Mouse (Mus musculus) midbrain, embryonic 11.5 days (tissue): ENCODE results near the gene Plpp1. TPM values are rescaled to one million over a fixed set of nuclear protein-coding genes. Genes with fewer than 3 reads are reported as not detected.

Source experiments
- ATAC-seq: fragments of 200-750 bp; cut with Nextera tagmentation; 2 replicates; pipeline ENCODE4 v1.8.0; 2017; ENCODE audit warnings: moderate TSS enrichment, moderate library complexity; ENCODE audit not compliant: low FRiP score
- DNase-seq: peaks from one replicate; pipeline ENCODE4 v3.0.0; 2015; ENCODE audit warnings: low spot score; ENCODE audit errors: missing footprints
- H3K27ac ChIP-seq: fragments of 300-500 bp; sonication (generic); 2 replicates; pipeline ENCODE4 v1.5.1; 2014; ENCODE audit warnings: low read depth, low read length
- H3K27me3 ChIP-seq: fragments of 300-500 bp; sonication (generic); 2 replicates; pipeline ENCODE4 v1.6.1; 2014; ENCODE audit warnings: mild to moderate bottlenecking, low read length, moderate library complexity, mixed read lengths; ENCODE audit not compliant: control insufficient read depth, insufficient read depth
- H3K36me3 ChIP-seq: fragments of 300-500 bp; sonication (generic); 2 replicates; pipeline ENCODE4 v1.6.1; 2014; ENCODE audit warnings: mild to moderate bottlenecking, low read length, moderate library complexity, mixed read lengths; ENCODE audit not compliant: control insufficient read depth, insufficient read depth
- H3K4me1 ChIP-seq: fragments of 300-500 bp; sonication (generic); 2 replicates; pipeline ENCODE4 v1.6.1; 2014; ENCODE audit warnings: low read length; ENCODE audit not compliant: control insufficient read depth, insufficient read depth
- H3K4me2 ChIP-seq: fragments of 300-500 bp; sonication (generic); 2 replicates; pipeline ENCODE4 v1.6.1; 2014; ENCODE audit warnings: mild to moderate bottlenecking, moderate library complexity
- H3K4me3 ChIP-seq: fragments of 300-500 bp; sonication (generic); 2 replicates; pipeline ENCODE4 v1.5.1; 2014; ENCODE audit warnings: low read depth, low read length
- H3K9ac ChIP-seq: fragments of 300-500 bp; sonication (generic); 2 replicates; pipeline ENCODE4 v1.6.1; 2014; ENCODE audit warnings: low read length
- H3K9me3 ChIP-seq: fragments of 300-500 bp; sonication (generic); 2 replicates; pipeline ENCODE4 v1.6.1; 2016; ENCODE audit warnings: low read length; ENCODE audit not compliant: control insufficient read depth
- WGBS: fragments of 180-500 bp; shearing (Covaris S2); extraction: QIAGEN DNeasy Blood & Tissue Kit; methylation state at CpG from one replicate; pipeline ENCODE4 v1.1.7; 2014; 5-methylcytosine and 5-hydroxymethylcytosine counted together
- polyA plus RNA-seq: library from polyadenylated mRNA; unstranded; fragments of >200 nt; fragmentation: Nextera tagmentation; extraction: Ambion mirVana; gene quantifications from 2 replicates; pipeline ENCODE4 v1.2.1, GENCODE M21; 2014

The Plpp1 gene
- polyA plus RNA-seq, 1 experiment from 2014 or later, result 19.1 TPM

DNA sequence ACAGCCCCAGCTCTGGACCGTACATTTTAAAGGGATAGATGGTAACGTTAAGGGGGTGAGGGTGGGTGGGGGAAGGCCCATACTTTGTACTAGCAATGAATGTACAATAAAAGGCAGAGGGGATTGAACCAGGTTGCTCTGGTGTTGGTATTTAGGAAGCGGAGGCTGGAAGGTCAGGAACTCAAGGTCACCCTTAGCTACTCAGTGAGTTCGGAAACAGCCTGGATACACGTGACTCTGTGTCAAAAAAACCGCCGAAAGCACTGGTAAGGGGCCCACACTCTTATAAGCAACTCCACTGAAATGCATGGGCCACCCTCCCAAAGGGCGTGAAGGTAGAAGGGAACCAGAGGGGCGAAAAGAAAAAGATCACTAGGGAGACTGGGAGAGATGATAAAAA is 41.2 kb upstream of the Plpp1 start:
- H3K27me3 ChIP-seq, result no peaks in the 10 kb centered on the region

DNA sequence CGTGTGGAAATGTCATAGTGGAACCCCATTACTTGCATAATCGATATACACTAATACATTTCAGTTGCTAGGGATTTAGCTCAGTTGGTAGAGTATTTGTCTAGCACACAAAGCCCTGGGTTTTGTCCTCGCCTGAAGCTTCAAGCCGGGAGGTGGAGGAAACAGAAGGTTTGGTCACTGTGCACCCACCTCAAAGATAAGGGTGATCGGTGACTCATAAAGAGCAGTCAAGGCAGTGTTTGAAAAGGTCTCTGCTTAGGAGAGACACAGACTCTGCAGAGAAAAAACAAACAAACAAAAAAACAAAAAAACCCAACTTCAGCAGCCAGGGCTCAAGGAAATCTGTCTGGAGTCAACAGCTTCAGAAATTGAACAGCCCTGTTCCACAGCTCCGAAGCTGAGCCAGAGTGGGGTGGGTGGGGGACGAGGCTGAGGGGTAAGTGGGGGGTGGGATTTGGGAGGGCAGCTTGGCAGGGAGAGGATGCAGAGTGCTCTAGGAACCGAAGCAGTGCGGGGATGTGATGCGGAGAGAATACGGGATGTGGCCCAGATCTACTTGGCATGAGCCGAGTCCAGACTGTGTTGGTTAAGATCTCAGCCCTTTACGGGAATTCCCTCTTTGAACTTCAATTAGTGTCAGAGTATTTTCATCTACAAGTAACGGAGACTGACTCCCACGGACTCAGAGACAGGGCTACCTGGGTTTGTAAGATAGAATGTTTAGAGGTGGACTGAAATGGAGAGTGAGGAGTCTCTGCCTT is 40.6 kb upstream of the Plpp1 start:
- Histone ChIP-seq H3K36me3 (no peaks in the 10 kb centered on the region), H3K27ac (no peak overlapping the region), H3K4me1 (0 out of 2 replicates have a peak, but pooled peaks cover 1% of the 10 kb centered on the region), H3K9me3 (no peaks in the 10 kb centered on the region), H3K27me3 (no peaks in the 10 kb centered on the region), H3K9ac (no peak overlapping the region), H3K4me2 (no peak overlapping the region), H3K4me3 (no peak overlapping the region)
- no peak for ATAC-seq
- 78% methylated on average over 15 of the region's 15 CpGs for WGBS
- no peak for DNase-seq

More for the DNA sequence above, 41.2 kb upstream of the Plpp1 start:
- 81% methylated on average over 9 of the region's 9 CpGs for WGBS
- Histone ChIP-seq H3K27ac (no peak overlapping the region), H3K9me3 (no peaks in the 10 kb centered on the region), H3K36me3 (no peaks in the 10 kb centered on the region), H3K4me1 (0 out of 2 replicates have a peak, but pooled peaks cover 2% of the 10 kb centered on the region), H3K4me2 (no peak overlapping the region), H3K9ac (no peak overlapping the region), H3K4me3 (no peak overlapping the region)
- no peak for DNase-seq
- no peak for ATAC-seq

DNA sequence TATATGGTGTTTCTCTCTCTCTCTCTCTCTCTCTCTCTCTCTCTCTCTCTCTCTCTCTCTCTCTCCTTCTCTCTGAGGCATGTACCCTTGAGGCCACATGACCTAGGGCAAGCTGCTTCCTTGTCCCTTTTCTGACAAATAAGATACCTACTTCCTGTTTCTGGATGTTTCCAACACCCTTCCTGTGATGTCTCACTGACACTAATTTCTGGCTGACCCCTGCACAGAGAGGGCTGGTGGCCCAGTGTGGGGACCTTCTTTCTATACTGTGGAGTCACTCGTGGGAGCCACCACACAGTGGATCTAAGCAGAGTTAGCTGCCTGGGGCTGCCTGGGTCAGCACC is 40.1 kb upstream of the Plpp1 start:
- Histone ChIP-seq H3K4me3 (no peak overlapping the region), H3K36me3 (no peaks in the 10 kb centered on the region), H3K9ac (no peak overlapping the region), H3K27me3 (no peaks in the 10 kb centered on the region), H3K4me1 (no peaks in the 10 kb centered on the region), H3K9me3 (no peaks in the 10 kb centered on the region), H3K27ac (no peak overlapping the region), H3K4me2 (no peak overlapping the region)
- WGBS, result 63% methylated on average over 1 of the region's 1 CpGs
- no peak for ATAC-seq
- DNase-seq, result no peak

DNA sequence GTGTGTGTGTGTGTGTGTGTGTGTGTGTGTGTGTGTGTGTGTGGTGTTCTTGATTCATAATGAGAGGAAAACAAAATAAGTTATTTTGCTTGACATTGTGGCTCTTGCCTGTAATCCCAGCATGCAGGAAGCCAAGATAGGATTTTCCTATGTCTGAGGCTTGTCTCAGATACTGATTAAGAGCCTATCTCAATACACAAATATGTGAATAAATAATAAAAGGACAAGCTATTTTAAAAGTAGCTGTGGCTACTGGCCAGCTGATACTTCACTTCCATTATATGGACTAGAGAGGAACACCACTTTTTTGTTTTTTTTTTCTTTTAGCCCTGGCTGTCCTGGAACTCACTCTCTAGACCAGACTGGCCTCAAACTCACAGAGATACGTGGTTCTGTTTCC is 38.8 kb upstream of the Plpp1 start:
- Histone ChIP-seq H3K36me3 (no peaks in the 10 kb centered on the region), H3K27ac (no peak overlapping the region), H3K9ac (no peak overlapping the region), H3K27me3 (no peaks in the 10 kb centered on the region), H3K4me2 (no peak overlapping the region), H3K9me3 (no peaks in the 10 kb centered on the region; the same call in 1 of the 2 replicates), H3K4me1 (no peaks in the 10 kb centered on the region), H3K4me3 (no peak overlapping the region)
- DNase-seq, result no peak
- ATAC-seq, result no peak
- 77% methylated on average over 1 of the region's 1 CpGs for WGBS

DNA sequence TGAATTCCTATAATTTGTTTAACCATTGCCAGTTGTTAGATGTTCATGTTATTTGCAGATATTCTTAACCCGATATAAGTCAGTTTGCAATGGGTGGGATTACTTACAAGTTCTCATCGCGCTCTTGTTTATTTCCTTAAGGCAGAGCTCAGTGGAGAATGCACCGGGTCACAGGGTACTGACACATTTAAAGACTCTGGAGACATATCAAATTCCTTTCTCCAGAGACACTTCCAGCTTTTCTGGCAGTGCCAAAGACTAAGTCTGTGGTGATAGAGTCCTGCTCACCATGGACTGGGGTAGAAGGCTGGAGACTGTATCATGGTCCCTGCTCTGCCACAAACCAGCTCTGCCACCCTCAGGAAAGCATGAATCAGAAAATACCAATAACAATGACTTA is 38.0 kb upstream of the Plpp1 start:
- Histone ChIP-seq H3K27me3 (no peaks in the 10 kb centered on the region), H3K27ac (no peak overlapping the region), H3K4me2 (no peak overlapping the region), H3K9ac (no peak overlapping the region), H3K4me3 (no peak overlapping the region), H3K9me3 (peaks cover 5% of the 10 kb centered on the region), H3K4me1 (no peaks in the 10 kb centered on the region), H3K36me3 (no peaks in the 10 kb centered on the region)
- ATAC-seq, result no peak
- DNase-seq, result no peak
- 83% methylated on average over 4 of the region's 4 CpGs for WGBS

DNA sequence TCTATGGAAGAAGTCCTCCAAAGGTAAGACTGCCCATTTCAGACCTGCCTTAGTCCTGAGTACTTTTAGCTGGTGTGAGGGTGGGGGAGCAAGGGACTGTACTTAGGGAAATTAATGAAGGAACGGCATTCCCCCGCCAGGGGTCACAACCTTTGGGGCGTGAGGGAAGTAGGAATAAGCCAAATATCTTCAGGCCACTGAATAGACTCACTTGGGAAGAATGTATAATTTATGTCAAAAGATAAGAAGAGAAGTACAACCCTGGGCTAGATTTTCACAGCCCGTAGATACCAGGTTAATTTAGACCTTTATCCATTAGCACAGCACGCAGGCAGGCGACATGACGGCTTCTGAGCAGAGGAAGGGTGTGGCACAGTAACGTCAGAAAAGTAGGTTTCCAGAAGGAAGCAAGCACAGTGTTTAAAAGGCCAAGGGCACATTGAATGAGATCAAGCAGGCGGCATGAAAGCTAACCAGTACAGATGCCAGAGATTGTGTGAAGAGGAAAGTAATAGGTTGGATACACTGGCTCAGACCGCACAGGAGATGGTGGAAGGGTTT is 37.0 kb upstream of the Plpp1 start:
- Histone ChIP-seq H3K4me1 (no peaks in the 10 kb centered on the region), H3K27ac (no peak overlapping the region), H3K9ac (no peak overlapping the region), H3K4me2 (no peak overlapping the region), H3K4me3 (no peak overlapping the region), H3K27me3 (no peaks in the 10 kb centered on the region), H3K9me3 (peaks cover 6% of the 10 kb centered on the region), H3K36me3 (no peaks in the 10 kb centered on the region)
- no peak for ATAC-seq
- 85% methylated on average over 10 of the region's 10 CpGs for WGBS
- no peak for DNase-seq

DNA sequence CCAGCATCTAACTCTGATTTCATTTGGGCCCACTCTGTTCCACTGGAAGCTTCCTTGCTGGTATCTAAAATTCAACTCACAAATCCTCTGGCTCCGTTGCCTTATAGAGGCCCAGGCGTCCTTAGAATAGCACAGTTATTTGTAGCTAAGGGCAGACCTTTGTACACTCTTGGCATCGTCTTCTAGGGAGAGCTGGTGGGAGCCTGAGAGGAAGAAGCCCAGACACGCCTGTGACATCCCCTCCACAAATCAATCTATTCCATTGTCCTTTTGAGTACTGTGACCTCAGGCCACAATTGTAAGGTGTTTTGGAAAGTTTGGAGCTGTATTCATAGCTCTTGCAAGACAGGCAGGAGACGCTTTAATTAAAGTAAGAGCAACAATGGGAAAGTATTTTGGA is 36.0 kb upstream of the Plpp1 start:
- H3K9me3 ChIP-seq, result peaks cover 6% of the 10 kb centered on the region
- 83% methylated on average over 5 of the region's 5 CpGs for WGBS
- no peak overlapping the region for H3K4me2 ChIP-seq

DNA sequence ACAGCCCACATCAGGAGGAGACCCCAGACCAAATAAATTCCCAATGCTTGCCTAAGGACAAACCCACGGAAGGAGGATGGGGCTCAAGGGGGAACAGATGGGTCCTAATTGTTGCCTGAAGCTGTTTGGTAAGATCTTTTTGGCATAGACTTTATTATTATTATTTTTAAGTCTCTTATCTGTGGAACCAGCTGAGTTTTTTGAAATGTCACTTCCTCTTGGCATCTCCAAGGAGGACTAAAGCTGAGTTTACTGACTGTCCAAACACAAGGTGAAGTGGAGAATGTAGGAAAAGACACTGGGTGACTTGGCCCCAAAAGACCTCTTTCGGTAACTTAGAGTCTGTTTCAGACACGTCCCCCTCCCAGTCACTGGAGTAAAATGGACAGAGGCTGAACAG is 34.9 kb upstream of the Plpp1 start:
- H3K9ac ChIP-seq, result no peak overlapping the region
- no peak overlapping the region for H3K27ac ChIP-seq
- ATAC-seq (no peak), DNase-seq (no peak)
- no peaks in the 10 kb centered on the region for H3K36me3 ChIP-seq
- H3K4me1 ChIP-seq, result peaks cover 6% of the 10 kb centered on the region; the same call in 1 of the 2 replicates
- H3K9me3 ChIP-seq, result peaks cover 6% of the 10 kb centered on the region
- no peak overlapping the region for H3K4me3 ChIP-seq
- H3K4me2 ChIP-seq, result no peak overlapping the region
- no peaks in the 10 kb centered on the region for H3K27me3 ChIP-seq
- 91% methylated on average over 3 of the region's 3 CpGs for WGBS

More for the DNA sequence above, 36.0 kb upstream of the Plpp1 start:
- DNase-seq (no peak), ATAC-seq (no peak)
- H3K36me3 ChIP-seq, result no peaks in the 10 kb centered on the region
- no peaks in the 10 kb centered on the region for H3K27me3 ChIP-seq
- H3K9ac ChIP-seq, result no peak overlapping the region
- no peaks in the 10 kb centered on the region for H3K4me1 ChIP-seq
- H3K4me3 ChIP-seq, result no peak overlapping the region
- no peak overlapping the region for H3K27ac ChIP-seq

DNA sequence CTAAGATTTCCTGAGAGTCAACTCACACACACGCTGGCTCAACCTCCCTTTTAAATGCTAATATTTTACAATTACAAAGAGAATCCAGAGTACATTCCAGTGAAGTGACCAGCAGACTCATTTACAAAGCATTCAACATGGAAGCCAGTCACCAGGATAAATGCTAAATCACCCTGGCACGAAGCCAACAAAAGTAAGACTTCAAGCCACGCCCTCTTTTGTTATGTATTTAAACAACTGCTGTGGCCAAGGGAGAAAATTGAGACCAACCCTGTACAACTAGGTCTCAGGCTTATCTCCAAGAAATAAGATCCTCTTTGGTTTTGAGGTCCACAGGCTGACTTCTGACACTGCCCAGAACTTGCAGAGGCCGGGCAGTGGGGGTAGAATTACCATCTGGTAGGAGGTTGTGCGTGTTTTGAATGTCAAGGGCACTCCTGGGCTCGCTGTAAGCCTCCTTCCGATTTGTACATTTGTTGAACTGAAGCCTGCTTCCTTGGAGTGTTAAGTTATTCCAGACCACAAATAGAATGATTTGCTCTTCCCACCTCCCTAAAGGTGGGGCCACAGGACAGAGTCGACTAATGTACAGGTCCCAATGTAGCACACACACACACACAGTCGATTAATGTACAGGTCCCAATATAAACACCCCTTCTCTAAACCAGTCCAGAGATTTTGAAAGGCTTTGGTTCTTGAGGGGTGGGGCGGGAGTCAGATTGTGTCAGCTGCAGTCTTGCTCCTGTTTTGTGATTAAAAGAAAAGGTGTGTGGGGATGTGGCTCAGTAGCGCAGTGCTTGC is 29.9 kb upstream of the Plpp1 start:
- H3K9ac ChIP-seq, result no peak overlapping the region
- H3K36me3 ChIP-seq, result no peaks in the 10 kb centered on the region
- DNase-seq (peak; percentile 88), ATAC-seq (peak; percentile 78)
- 38% methylated on average over 11 of the region's 11 CpGs for WGBS
- no peak overlapping the region for H3K27ac ChIP-seq
- H3K4me1 ChIP-seq, result peaks cover 9% of the 10 kb centered on the region
- no peak overlapping the region for H3K4me2 ChIP-seq
- peaks cover 6% of the 10 kb centered on the region for H3K9me3 ChIP-seq
- H3K27me3 ChIP-seq, result no peaks in the 10 kb centered on the region
- H3K4me3 ChIP-seq, result no peak overlapping the region
